Mouse (Mus musculus) natural killer cell, adult 2 months (primary cell): Measurements from ENCODE around the gene Mroh3.

Source experiments
- DNase-seq, 2 experiments: peaks; one replicate each; pipeline ENCODE4 v3.0.0; 2022; ENCODE audit warnings: low spot score in 2 of 2

Mroh3 gene

DNA sequence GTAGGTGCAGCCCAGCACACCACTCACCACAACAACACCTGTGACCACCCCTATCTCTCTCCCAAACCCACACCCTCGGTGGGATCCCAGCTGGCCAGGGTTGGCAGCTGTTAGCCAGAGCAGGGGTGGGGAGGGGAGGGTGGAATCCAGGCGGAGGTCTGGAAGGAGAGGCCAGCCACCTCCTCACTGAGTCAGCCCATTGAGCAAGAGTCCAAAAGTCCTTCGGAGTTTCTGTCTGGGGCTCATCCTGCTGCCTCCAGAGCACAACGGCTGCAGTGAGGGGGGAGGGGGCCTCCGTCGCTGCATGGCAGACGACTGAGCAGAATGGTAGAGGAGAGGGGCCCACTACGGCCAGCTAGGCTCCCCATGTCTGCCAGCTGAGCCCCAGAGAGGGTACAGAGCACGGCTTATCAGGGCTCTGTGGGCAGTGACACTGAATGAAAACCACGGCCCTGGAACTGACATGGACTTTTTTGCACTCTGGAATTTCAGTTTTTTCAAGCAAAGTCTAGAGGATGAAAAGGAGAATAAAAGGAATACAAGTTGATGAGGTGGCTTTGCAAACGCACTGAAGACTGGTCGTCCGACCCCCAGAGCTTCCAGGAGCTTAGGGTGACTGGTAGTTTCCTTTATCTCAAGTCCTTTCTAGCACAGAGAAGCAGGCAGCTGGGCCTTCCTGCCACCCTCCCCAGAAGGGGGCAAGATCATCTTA lies 15.9 kb upstream of the Mroh3 start:
- DNase-seq, result no peak

- no peak for DNase-seq
Measured at GRCm38 (mm10) chr1:136227870-136228269, 15.2 kb upstream of the Mroh3 start.

DNA sequence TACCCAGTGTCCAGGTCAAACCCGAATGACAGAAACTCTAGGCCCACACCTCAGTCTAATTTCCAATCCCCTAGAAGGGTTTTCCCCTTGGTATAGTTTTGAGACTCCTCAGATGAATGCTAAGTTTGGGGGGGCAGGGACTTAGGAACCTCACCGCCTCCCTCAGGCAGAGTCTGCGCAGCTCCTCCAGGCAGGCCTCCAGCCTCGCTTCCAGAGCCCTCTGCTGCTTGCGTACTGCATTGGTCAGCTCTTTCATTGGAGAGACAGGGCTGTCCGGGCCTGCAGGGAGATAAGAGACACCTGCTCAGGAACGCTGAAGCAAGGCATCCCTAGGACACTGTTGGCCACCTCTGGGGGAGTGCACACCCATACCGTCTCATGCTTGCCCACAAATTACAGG lies 14.0 kb upstream of the Mroh3 start:
- DNase-seq, result no peak

- DNase-seq, result no peak
Measured at GRCm38 (mm10) chr1:136225846-136226245, 13.2 kb upstream of the Mroh3 start.

DNA sequence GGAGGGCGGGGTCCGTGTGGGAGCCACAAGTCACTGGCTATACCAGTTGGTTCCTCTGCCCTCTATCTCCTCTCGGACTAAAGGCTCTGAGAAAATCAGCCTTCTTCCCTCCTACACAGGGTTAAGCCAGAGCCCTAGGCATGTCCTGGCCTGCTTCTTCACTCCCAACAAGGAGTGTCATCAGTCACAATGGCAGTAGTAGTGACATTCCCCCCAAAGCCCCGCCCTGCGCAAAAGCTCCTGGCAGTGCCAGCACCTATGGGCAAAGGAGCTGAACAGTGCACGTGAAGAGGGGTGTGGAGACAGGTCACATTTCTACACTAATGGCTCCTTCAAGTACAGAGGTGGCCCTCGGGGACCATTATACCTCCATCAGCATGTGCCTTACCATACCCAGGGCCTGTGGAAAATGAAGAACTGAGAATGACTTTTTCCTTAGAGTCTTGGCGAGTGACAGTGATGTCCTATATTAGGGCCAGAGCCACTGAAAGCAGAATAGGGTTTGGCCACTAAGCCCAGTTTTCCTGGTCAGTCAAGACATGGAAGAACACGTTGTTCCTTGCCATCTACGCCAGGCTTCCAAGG lies 11.2 kb upstream of the Mroh3 start:
- no peak for DNase-seq

GRCm38 (mm10) chr1:136222386-136222785 lies 9.8 kb upstream of the Mroh3 start:
- DNase-seq, result no peak

DNA sequence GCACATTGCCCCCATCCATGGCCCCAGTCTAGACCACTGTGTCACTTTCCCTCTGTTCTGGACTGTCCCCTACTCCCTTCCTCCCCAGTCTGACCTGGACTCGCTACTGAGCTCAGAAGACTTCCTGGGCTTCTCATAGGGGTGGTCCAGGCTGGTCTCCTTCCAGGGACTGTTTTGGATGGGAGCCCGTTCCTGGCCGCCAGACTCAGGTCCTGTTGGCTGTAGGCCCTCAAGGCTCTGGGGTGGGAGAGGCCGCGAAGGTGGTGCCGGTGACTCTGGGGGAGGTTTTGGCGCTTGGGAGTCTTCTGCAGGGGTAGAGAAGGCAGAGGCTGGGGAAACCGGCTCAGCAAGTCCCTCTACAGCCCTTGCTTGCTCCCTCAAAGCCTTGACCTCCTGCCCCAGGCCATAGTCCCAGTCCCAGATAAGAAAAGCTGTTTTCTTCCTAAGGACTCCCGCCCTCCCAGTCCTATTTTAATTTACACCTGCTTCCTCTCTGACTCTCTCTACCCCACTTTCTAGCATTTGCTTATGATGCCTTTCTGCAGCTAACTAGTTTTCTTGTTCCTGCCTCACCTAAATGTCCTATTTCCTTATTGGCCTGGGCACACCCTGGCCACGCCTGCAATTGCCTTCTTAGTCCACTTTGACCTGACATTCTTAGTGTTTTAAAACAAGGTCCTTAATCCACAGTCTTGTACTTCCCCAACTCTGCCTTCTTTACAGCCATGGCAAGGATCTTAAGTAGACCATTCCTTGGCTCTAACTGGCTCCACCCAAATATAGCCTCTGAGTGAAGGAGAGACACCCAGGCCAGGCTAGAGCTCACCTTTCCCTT lies 7.6 kb upstream of the Mroh3 start:
- DNase-seq, result no peak

- no peak for DNase-seq
Measured at GRCm38 (mm10) chr1:136214304-136214703, 1.7 kb upstream of the Mroh3 start.

- no peak for DNase-seq
Measured at GRCm38 (mm10) chr1:136190033-136190432, 22.6 kb downstream of the Mroh3 start.

- DNase-seq, result no peak
Measured at GRCm38 (mm10) chr1:136179511-136180001, 33.1 kb downstream of the Mroh3 start.

DNA sequence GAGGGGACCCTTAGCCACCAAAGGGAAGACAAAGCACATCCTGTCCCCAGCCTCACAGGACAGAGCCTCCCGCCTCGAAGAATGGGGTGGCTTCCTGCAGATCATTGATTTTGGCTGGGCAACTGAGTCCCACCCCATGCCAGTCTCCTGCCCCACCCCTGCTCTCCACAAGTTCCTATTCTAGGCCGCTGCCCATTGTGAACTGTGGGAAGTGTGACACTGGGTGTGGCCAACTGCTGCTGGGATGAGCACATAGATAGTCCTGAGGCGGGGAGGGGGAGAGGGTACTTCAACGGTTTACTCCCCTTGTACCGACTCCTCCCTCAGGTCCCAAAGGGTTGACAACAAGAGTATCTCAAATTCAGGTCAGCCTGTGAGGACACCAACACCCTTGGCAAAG lies 33.9 kb downstream of the Mroh3 start:
- DNase-seq, result no peak

GRCm38 (mm10) chr1:136177085-136177484 lies 35.5 kb downstream of the Mroh3 start:
- DNase-seq, result no peak

- peak; percentile 42 to 57 for DNase-seq
Measured at GRCm38 (mm10) chr1:136175183-136175582, 37.4 kb downstream of the Mroh3 start.

DNA sequence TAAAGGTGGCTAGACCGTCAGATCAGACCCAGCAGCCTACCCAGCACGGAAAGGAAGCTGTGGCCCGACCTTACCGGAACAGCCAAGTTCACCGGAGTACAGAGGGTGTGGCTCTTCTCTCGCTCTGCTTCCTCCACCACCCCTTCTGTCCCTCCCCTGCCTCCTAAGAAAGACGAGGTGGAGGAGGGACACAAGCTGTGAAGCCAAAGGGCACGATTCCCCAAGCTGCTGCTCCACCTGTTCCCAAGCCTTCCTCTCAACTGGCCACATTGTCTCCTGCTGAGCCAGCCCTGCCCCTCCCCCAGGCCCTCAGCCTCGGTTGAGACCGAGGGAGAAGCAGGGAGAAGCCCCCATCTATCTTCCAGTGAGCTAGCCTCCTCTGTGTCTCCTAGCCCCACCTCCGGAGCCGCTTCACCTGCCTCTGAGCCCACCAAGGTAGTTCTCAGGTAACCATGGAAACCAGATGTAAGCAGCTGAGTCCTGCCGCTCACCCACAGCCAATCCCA lies 38.5 kb downstream of the Mroh3 start:
- DNase-seq, result no peak

DNA sequence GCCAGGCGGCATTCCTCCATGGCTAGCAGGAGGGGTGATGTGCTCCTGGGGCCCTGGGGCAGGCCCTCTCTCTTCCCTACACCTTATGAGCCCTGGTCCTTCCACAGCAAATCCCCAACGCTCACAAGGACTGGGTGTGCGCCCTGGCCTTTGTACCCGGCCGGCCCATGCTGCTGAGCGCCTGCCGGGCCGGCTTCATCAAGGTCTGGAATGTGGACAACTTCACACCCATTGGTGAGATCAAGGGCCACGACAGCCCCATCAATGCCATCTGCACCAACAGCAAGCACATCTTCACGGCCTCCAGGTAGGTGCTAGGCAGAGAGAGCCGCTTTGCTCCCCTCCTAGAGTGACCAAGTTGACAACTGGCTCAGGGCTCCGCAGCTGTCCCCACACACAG lies 39.9 kb downstream of the Mroh3 start:
- no peak for DNase-seq

DNA sequence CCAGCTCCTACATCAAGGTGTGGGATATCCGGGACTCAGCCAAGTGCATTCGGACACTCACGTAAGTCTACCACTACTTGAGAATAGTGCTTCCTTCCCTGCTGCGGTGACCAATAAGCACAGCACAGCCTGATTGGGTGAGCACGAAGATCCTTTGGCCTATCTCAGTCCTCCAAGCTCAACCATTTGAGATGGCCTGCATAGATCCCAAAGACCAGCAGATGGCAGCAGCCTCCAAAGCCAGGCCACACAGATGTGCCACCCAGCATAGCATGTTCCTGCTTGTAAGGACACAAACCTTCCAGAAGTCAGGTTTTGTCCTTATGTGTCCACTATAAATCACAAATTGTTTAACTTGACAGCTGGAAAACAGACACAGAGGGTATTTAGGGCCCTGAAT lies 42.5 kb downstream of the Mroh3 start:
- DNase-seq, result peak; percentile 21 to 58

GRCm38 (mm10) chr1:136167657-136168056 lies 45.0 kb downstream of the Mroh3 start:
- no peak for DNase-seq

- no peak for DNase-seq
Measured at GRCm38 (mm10) chr1:136165436-136165835, 47.2 kb downstream of the Mroh3 start.

DNA sequence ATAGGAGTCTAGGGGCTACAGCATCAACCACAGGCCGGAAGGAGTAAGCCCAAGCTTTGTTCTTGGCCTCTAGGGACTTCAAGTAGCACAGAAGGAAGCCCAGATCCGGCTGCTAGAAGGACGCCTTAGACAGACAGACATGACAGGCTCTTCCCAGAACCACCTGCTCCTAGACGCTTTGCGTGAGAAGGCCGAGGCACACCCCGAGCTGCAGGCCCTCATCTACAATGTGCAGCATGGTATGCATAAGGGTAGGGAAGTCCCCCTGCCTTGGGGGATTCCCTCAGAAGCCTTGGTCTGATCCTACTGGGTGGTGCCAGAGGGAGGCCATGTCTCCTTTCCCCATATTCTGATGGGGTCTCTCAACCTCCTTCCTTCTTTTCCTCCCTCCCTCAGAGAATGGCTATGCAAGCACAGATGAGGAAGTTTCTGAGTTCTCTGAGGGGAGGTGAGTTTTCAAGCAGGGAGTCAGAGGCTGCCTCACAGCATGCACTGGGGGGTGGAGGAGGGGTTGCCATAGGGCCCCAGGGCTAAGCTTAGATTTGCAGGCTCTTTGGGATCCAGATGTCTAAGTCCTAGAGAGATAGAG lies 51.2 kb downstream of the Mroh3 start:
- no peak for DNase-seq

DNA sequence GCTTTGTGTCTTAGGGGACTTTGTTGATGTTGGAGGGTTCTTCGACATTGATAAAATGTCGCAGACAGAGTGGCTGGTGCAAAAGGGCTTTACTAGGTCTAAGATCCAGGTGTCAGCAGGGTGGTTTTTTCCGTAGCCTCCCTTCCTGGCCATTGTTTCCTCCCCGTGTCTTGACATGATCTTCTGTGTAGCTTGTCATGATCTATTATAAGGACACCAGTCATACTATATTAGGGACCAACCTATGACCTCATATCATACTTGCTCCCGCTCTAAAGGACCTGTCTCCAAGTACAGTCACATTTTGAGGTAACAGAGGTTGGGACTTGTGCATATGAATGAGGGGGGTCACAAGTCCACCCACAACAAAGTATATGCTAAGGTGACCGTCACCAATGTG lies 51.7 kb downstream of the Mroh3 start:
- DNase-seq, result no peak

GRCm38 (mm10) chr1:136160297-136160696 lies 52.3 kb downstream of the Mroh3 start:
- DNase-seq, result no peak

- no peak for DNase-seq
Measured at GRCm38 (mm10) chr1:136159830-136160229, 52.8 kb downstream of the Mroh3 start.
